9 mouse cellular contexts compared by ENCODE assay signal in the genomic region with DNA sequence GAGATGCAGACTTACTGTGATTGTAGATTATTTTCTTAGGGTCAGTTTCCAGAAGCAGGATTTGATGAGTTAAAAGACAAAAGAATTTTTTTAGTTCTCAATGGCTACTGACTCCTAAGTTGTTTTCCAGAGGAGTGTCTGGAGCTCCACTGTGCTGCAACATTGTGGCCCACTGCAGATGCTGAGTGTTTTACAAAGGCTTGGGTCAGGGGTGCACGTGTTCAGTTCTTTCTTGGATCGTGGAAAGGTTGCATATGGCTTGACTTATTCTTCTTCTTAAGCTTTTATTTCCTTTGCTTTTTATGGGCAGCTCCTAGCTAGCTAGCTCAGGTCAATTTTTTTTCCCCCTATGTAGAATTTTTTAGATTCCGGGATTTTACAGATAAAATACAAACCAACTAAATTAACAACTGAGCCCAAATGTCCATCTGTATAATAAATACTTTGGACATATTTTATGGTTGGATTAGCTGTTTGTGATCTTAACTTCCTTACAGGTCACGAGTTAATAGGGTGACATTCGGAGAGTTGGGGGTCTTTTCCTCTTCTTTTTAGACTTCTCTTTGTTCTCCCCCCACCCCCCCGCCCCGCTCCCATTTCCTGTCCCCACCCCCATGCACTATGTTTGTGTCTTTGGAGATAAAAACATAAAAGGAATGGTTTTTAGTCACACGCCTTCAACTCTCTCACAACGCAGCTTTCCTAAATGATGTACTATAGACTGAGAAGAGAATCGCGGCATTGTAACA. TPM values are rescaled to one million over a fixed set of nuclear protein-coding genes. Genes with fewer than 3 reads are reported as not detected.
DNase-seq lines count a peak whose midpoint lies in the region; ATAC-seq and TF ChIP-seq lines count a peak whose summit lies in the region.
"Had no signal": no experiment of that assay in that cellular context is flagged by ENCODE, and none has a peak within 500 bp of the region (broad histone marks: within the 10 kb centered on the region; RNA-seq: fewer than 3 reads in every experiment).

No protein-coding gene starts in this region.

- TF ChIP-seq EP300 in liver, postnatal 0 days (IDR thresholded peaks at IDR 0.05; ENCODE audit: low read depth) = no peak

- H3K36me3 ChIP-seq in forebrain, embryonic 12.5 days (replicated peaks) = no peaks in the 10 kb centered on the region
- H3K36me3 ChIP-seq in forebrain, embryonic 10.5 days (replicated peaks) = no peaks in the 10 kb centered on the region
- no peaks in the 10 kb centered on the region for H3K36me3 ChIP-seq in liver, embryonic 12.5 days
- H3K36me3 ChIP-seq in liver, postnatal 0 days (replicated peaks; ENCODE audit: insufficient read depth, low read length) = no peaks in the 10 kb centered on the region
- no peaks in the 10 kb centered on the region for H3K36me3 ChIP-seq in limb, embryonic 15.5 days

- H3K4me1 ChIP-seq in forebrain, embryonic 12.5 days = peaks cover 55% of the 10 kb centered on the region
- peaks cover 76% of the 10 kb centered on the region for H3K4me1 ChIP-seq in forebrain, embryonic 10.5 days
- peaks cover 46% of the 10 kb centered on the region for H3K4me1 ChIP-seq in liver, embryonic 12.5 days
- peaks cover 17% of the 10 kb centered on the region for H3K4me1 ChIP-seq in liver, postnatal 0 days (ENCODE audit: insufficient read depth)
- peaks cover 39% of the 10 kb centered on the region for H3K4me1 ChIP-seq in limb, embryonic 15.5 days

- H3K4me2 ChIP-seq in forebrain, embryonic 12.5 days = peak overlapping the region; percentile 48; the same call in 1 of the 2 replicates
- H3K4me2 ChIP-seq in liver, embryonic 12.5 days = peak overlapping the region; percentile 36; the same call in 1 of the 2 replicates
- no peak overlapping the region for H3K4me2 ChIP-seq in liver, postnatal 0 days (ENCODE audit: low read depth, low read length)
- H3K4me2 ChIP-seq in limb, embryonic 15.5 days = peak overlapping the region; percentile 43

- WGBS in forebrain, embryonic 12.5 days = 29% methylated on average over 11 of the region's 11 CpGs
- WGBS in forebrain, embryonic 10.5 days = 30% methylated on average over 11 of the region's 11 CpGs
- 23% methylated on average over 11 of the region's 11 CpGs for WGBS in liver, embryonic 12.5 days (ENCODE audit: insufficient replicate concordance)
- WGBS in liver, postnatal 0 days (ENCODE audit: insufficient replicate concordance) = 21% methylated on average over 11 of the region's 11 CpGs
- 14% methylated on average over 11 of the region's 11 CpGs for WGBS in limb, embryonic 15.5 days

- H3K4me3 ChIP-seq in forebrain, embryonic 12.5 days (replicated peaks) = no peak overlapping the region
- H3K4me3 ChIP-seq in forebrain, embryonic 10.5 days = no peak overlapping the region
- H3K4me3 ChIP-seq in liver, embryonic 12.5 days = no peak overlapping the region
- H3K4me3 ChIP-seq in liver, postnatal 0 days (ENCODE audit: low read depth, low read length) = no peak overlapping the region
- no peak overlapping the region for H3K4me3 ChIP-seq in limb, embryonic 15.5 days

- H3K9me3 ChIP-seq in forebrain, embryonic 12.5 days = no peaks in the 10 kb centered on the region
- no peaks in the 10 kb centered on the region for H3K9me3 ChIP-seq in forebrain, embryonic 10.5 days
- no peaks in the 10 kb centered on the region for H3K9me3 ChIP-seq in liver, embryonic 12.5 days (replicated peaks)
- no peaks in the 10 kb centered on the region for H3K9me3 ChIP-seq in liver, postnatal 0 days (ENCODE audit: low read length)
- no peaks in the 10 kb centered on the region for H3K9me3 ChIP-seq in limb, embryonic 15.5 days

- no peak overlapping the region for H3K9ac ChIP-seq in forebrain, embryonic 12.5 days
- no peak overlapping the region for H3K9ac ChIP-seq in liver, embryonic 12.5 days
- H3K9ac ChIP-seq in liver, postnatal 0 days (replicated peaks) = no peak overlapping the region
- H3K9ac ChIP-seq in limb, embryonic 15.5 days = no peak overlapping the region

- DNase-seq in forebrain, embryonic 10.5 days (ENCODE audit: extremely low spot score, low spot score) = no peak
- no peak for DNase-seq in liver, postnatal 0 days
- DNase-seq in forelimb bud, embryonic 11.5 days (ENCODE audit: low read depth, low spot score) = peak; percentile 68
- no peak for DNase-seq in cerebellum, adult 9-11 months
- DNase-seq in cerebellum, postnatal 25 days = no peak
- DNase-seq: layer of hippocampus, postnatal 36 days had no signal

- H3K27ac ChIP-seq in forebrain, embryonic 12.5 days = peak overlapping the region; percentile 69
- H3K27ac ChIP-seq in forebrain, embryonic 10.5 days = no peak overlapping the region
- no peak overlapping the region for H3K27ac ChIP-seq in liver, embryonic 12.5 days
- no peak overlapping the region for H3K27ac ChIP-seq in liver, postnatal 0 days (ENCODE audit: low read depth)
- H3K27ac ChIP-seq in limb, embryonic 15.5 days = peak overlapping the region; percentile 74; the same call in 1 of the 2 replicates

- no peaks in the 10 kb centered on the region for H3K27me3 ChIP-seq in forebrain, embryonic 12.5 days
- no peaks in the 10 kb centered on the region for H3K27me3 ChIP-seq in forebrain, embryonic 10.5 days (ENCODE audit: poor library complexity, severe bottlenecking)
- peaks cover 31% of the 10 kb centered on the region for H3K27me3 ChIP-seq in liver, embryonic 12.5 days (replicated peaks)
- no peaks in the 10 kb centered on the region for H3K27me3 ChIP-seq in liver, postnatal 0 days (ENCODE audit: insufficient read depth, low read length)
- H3K27me3 ChIP-seq in limb, embryonic 15.5 days = no peaks in the 10 kb centered on the region

- ATAC-seq in forebrain, embryonic 12.5 days (ENCODE audit: low FRiP score) = no peak
- no peak for ATAC-seq in liver, embryonic 12.5 days
- no peak for ATAC-seq in liver, postnatal 0 days
- ATAC-seq in limb, embryonic 15.5 days (ENCODE audit: insufficient number of reproducible peaks, low FRiP score, low TSS enrichment, low read depth) = no peak

- TF ChIP-seq CTCF in liver, postnatal 0 days (IDR thresholded peaks at IDR 0.05; ENCODE audit: low read depth) = no peak

RNA-seq across cellular contexts. Expression of a gene that starts 40.5 kb away (rescaled TPM):
- 20.7 and 28.3 TPM in 2 replicates for polyA plus RNA-seq in forebrain, embryonic 12.5 days (2016; fragmentation: Nextera tagmentation; extraction: Ambion mirVana)
- polyA plus RNA-seq in forebrain, embryonic 10.5 days (2016; fragmentation: Nextera tagmentation; extraction: Ambion mirVana) = 18.1 and 18.4 TPM in 2 replicates
- polyA plus RNA-seq in liver, embryonic 12.5 days (2016; fragmentation: Nextera tagmentation; extraction: Ambion mirVana) = 4.7 and 5.2 TPM in 2 replicates
- polyA plus RNA-seq in liver, postnatal 0 days (2015; fragmentation: Nextera tagmentation; extraction: Ambion mirVana) = 1.4 and 2.1 TPM in 2 replicates
- polyA plus RNA-seq in limb, embryonic 15.5 days (2015; fragmentation: Nextera tagmentation; extraction: Ambion mirVana) = 22.6 and 24.5 TPM in 2 replicates

Comparison
In these comparisons a context has a peak if more than half of its experiments do, and no peak if none do; other contexts are left out.
1. H3K27ac ChIP-seq: peak in forebrain, embryonic 12.5 days (single experiment) and limb, embryonic 15.5 days (single experiment); none in forebrain, embryonic 10.5 days (single experiment), liver, embryonic 12.5 days (single experiment) and liver, postnatal 0 days (single experiment).